Mouse (Mus musculus): ENCODE measurements around the gene Dap. TPM values are rescaled to one million over a fixed set of nuclear protein-coding genes. Genes with fewer than 3 reads are reported as not detected.

Dap gene
- polyA plus RNA-seq, 1 experiment from 2014 or later: 35.2 TPM

GRCm38 (mm10) chr15:31272695-31273094 is 48.6 kb downstream of the Dap start:
- Histone ChIP-seq H3K4me3 (no peak overlapping the region), H3K4me1 (replicated peaks) (0 out of 2 replicates have a peak, but pooled peaks cover 6% of the 10 kb centered on the region), H3K4me2 (no peak overlapping the region), H3K27ac (no peak overlapping the region), H3K9me3 (no peaks in the 10 kb centered on the region), H3K9ac (no peak overlapping the region), H3K36me3 (no peaks in the 10 kb centered on the region), H3K27me3 (no peaks in the 10 kb centered on the region)
- whole genome bisulfite sequencing: 82% methylated on average over 7 of the region's 7 CpGs
- no peak for ATAC-seq (ENCODE audit: low FRiP score)

DNA sequence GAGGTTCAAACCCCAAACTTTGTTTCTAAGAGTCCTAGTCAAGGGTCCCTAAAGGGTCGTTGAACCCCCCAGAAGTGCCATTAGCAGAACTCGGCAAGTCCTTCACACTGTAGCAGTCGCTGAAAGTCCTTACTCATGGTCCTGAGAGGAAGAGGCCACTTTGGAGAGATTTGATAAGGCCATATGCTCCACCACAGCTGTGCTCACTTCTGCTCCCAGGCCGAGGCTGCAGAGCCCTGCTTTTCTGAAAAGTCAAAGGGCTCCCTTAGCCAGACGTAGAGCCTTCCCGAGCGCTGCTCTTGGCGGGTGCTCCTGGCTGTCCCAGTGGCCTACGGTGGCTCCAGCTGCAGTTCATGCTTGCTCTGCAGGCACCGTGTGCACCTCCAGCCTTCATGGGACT is 49.4 kb downstream of the Dap start:
- peaks cover 10% of the 10 kb centered on the region; the same call in 1 of the 2 replicates for H3K4me1 ChIP-seq (replicated peaks)
- H3K4me3 ChIP-seq: no peak overlapping the region
- H3K9ac ChIP-seq: no peak overlapping the region
- WGBS: 84% methylated on average over 10 of the region's 10 CpGs
- no peak overlapping the region for H3K4me2 ChIP-seq
- no peaks in the 10 kb centered on the region for H3K27me3 ChIP-seq
- H3K27ac ChIP-seq: no peak overlapping the region
- H3K36me3 ChIP-seq: no peaks in the 10 kb centered on the region
- no peaks in the 10 kb centered on the region for H3K9me3 ChIP-seq
- ATAC-seq (ENCODE audit: low FRiP score): no peak

DNA sequence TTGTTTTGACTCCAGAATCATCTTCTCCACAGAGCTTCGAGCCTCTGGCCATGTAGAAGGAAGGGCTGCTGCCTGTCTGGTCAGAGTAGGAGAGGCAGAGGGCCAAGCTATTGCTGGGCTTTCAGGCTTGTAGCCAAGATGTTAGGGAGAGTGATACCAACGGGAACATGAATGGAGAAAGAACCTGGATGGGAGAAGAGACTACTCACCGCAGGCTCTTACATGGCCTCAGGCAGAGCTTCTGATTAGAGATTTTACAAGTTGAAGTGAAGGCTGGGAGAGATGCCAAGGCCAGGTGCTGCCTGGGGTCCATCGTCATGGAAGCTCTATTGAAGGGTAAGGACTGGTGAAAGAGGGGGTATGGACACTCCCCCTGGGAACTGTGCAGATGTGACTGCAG is 54.0 kb downstream of the Dap start:
- no peak overlapping the region for H3K9ac ChIP-seq
- no peaks in the 10 kb centered on the region for H3K36me3 ChIP-seq
- H3K4me3 ChIP-seq: no peak overlapping the region
- no peaks in the 10 kb centered on the region for H3K9me3 ChIP-seq
- ATAC-seq (ENCODE audit: low FRiP score): no peak
- H3K4me1 ChIP-seq (replicated peaks): peaks cover 24% of the 10 kb centered on the region
- H3K27me3 ChIP-seq: no peaks in the 10 kb centered on the region
- no peak overlapping the region for H3K27ac ChIP-seq
- H3K4me2 ChIP-seq: no peak overlapping the region
- 71% methylated on average over 4 of the region's 4 CpGs for WGBS

- Histone ChIP-seq H3K27me3 (no peaks in the 10 kb centered on the region), H3K4me3 (no peak overlapping the region), H3K4me2 (no peak overlapping the region), H3K27ac (no peak overlapping the region), H3K9me3 (no peaks in the 10 kb centered on the region), H3K36me3 (no peaks in the 10 kb centered on the region), H3K9ac (no peak overlapping the region), H3K4me1 (replicated peaks) (peaks cover 24% of the 10 kb centered on the region)
- 70% methylated on average over 2 of the region's 2 CpGs for WGBS
- ATAC-seq (ENCODE audit: low FRiP score): no peak
Observed at GRCm38 (mm10) chr15:31279120-31279519, 55.0 kb downstream of the Dap start.

GRCm38 (mm10) chr15:31279577-31280004 is 55.5 kb downstream of the Dap start:
- H3K4me1 ChIP-seq (replicated peaks): peaks cover 24% of the 10 kb centered on the region
- no peak for ATAC-seq (ENCODE audit: low FRiP score)

GRCm38 (mm10) chr15:31280059-31280458 is 55.9 kb downstream of the Dap start:
- Histone ChIP-seq H3K9me3 (no peaks in the 10 kb centered on the region), H3K9ac (no peak overlapping the region), H3K27me3 (no peaks in the 10 kb centered on the region), H3K4me3 (no peak overlapping the region), H3K27ac (no peak overlapping the region), H3K4me2 (no peak overlapping the region), H3K36me3 (no peaks in the 10 kb centered on the region), H3K4me1 (replicated peaks) (peaks cover 24% of the 10 kb centered on the region)
- ATAC-seq (ENCODE audit: low FRiP score): no peak
- 73% methylated on average over 5 of the region's 5 CpGs for WGBS

More at GRCm38 (mm10) chr15:31279577-31280004, 55.5 kb downstream of the Dap start:
- H3K36me3 ChIP-seq: no peaks in the 10 kb centered on the region
- no peaks in the 10 kb centered on the region for H3K27me3 ChIP-seq
- no peaks in the 10 kb centered on the region for H3K9me3 ChIP-seq
- H3K4me3 ChIP-seq: no peak overlapping the region
- no peak overlapping the region for H3K4me2 ChIP-seq
- H3K9ac ChIP-seq: no peak overlapping the region
- no peak overlapping the region for H3K27ac ChIP-seq
- 73% methylated on average over 6 of the region's 6 CpGs for WGBS

GRCm38 (mm10) chr15:31280683-31281082 is 56.6 kb downstream of the Dap start:
- 75% methylated on average over 2 of the region's 2 CpGs for WGBS
- H3K4me2 ChIP-seq: no peak overlapping the region

GRCm38 (mm10) chr15:31281830-31282229 is 57.7 kb downstream of the Dap start:
- peak overlapping the region; percentile 23; the same call in 1 of the 2 replicates for H3K27ac ChIP-seq

More at GRCm38 (mm10) chr15:31280683-31281082, 56.6 kb downstream of the Dap start:
- H3K9me3 ChIP-seq: no peaks in the 10 kb centered on the region
- H3K4me1 ChIP-seq (replicated peaks): peaks cover 24% of the 10 kb centered on the region
- H3K9ac ChIP-seq: no peak overlapping the region
- no peak overlapping the region for H3K27ac ChIP-seq
- ATAC-seq (ENCODE audit: low FRiP score): no peak
- H3K4me3 ChIP-seq: no peak overlapping the region
- no peaks in the 10 kb centered on the region for H3K36me3 ChIP-seq
- H3K27me3 ChIP-seq: no peaks in the 10 kb centered on the region

GRCm38 (mm10) chr15:31282353-31282752 is 58.2 kb downstream of the Dap start:
- 79% methylated on average over 3 of the region's 3 CpGs for WGBS
- Histone ChIP-seq H3K36me3 (no peaks in the 10 kb centered on the region), H3K27me3 (no peaks in the 10 kb centered on the region), H3K4me1 (replicated peaks) (peaks cover 24% of the 10 kb centered on the region), H3K9me3 (no peaks in the 10 kb centered on the region), H3K9ac (no peak overlapping the region), H3K4me2 (no peak overlapping the region), H3K4me3 (no peak overlapping the region), H3K27ac (no peak overlapping the region)
- ATAC-seq (ENCODE audit: low FRiP score): no peak

More at GRCm38 (mm10) chr15:31281830-31282229, 57.7 kb downstream of the Dap start:
- H3K36me3 ChIP-seq: no peaks in the 10 kb centered on the region
- peaks cover 24% of the 10 kb centered on the region for H3K4me1 ChIP-seq (replicated peaks)
- H3K4me2 ChIP-seq: no peak overlapping the region
- no peak for ATAC-seq (ENCODE audit: low FRiP score)
- no peak overlapping the region for H3K4me3 ChIP-seq
- no peak overlapping the region for H3K9ac ChIP-seq
- H3K9me3 ChIP-seq: no peaks in the 10 kb centered on the region
- no peaks in the 10 kb centered on the region for H3K27me3 ChIP-seq
- WGBS: 58% methylated on average over 13 of the region's 13 CpGs

GRCm38 (mm10) chr15:31284142-31284541 is 60.0 kb downstream of the Dap start:
- Histone ChIP-seq H3K9me3 (no peaks in the 10 kb centered on the region), H3K4me2 (no peak overlapping the region), H3K9ac (no peak overlapping the region), H3K4me1 (replicated peaks) (peaks cover 17% of the 10 kb centered on the region), H3K36me3 (no peaks in the 10 kb centered on the region), H3K27me3 (no peaks in the 10 kb centered on the region), H3K4me3 (no peak overlapping the region), H3K27ac (no peak overlapping the region)
- no peak for ATAC-seq (ENCODE audit: low FRiP score)
- WGBS: 69% methylated on average over 5 of the region's 5 CpGs

DNA sequence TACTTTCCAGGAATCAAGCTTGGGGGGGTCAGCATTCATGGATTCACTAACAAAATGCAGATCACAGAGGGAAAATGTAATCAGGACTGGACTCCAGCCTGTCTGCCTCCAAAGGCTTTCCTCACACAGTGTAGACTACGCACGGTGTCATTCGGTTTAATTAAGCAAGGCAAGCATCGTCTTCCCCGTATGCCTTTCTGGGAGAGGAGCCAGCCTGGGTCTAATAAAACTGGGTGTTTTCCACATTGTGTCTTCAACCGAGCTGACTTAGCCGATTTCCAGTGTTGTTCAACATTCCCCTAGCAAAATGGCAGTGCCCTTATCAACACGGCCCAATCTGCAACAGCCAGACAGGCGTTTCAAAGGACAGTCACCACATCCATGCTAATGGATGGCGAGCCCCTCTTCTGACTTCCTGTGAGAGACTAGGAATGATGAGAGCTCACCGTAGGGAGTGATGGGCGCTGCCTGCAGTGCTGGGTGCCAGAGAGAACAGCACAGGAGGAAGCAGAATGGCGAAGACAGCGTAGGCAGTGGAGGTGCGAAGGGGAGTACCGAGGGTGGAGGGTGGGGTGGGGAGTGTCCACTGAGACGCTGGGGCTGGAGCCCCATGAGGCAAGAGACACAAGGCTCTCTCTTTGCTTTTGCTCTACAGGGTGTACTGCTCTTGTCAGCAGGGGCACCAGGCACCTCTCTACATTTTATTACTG is 61.0 kb downstream of the Dap start:
- ATAC-seq (ENCODE audit: low FRiP score): no peak
- 79% methylated on average over 17 of the region's 17 CpGs for WGBS
- Histone ChIP-seq H3K27me3 (no peaks in the 10 kb centered on the region), H3K9me3 (no peaks in the 10 kb centered on the region), H3K4me3 (no peak overlapping the region), H3K36me3 (no peaks in the 10 kb centered on the region), H3K4me1 (replicated peaks) (peaks cover 10% of the 10 kb centered on the region), H3K4me2 (no peak overlapping the region), H3K9ac (no peak overlapping the region), H3K27ac (no peak overlapping the region)

DNA sequence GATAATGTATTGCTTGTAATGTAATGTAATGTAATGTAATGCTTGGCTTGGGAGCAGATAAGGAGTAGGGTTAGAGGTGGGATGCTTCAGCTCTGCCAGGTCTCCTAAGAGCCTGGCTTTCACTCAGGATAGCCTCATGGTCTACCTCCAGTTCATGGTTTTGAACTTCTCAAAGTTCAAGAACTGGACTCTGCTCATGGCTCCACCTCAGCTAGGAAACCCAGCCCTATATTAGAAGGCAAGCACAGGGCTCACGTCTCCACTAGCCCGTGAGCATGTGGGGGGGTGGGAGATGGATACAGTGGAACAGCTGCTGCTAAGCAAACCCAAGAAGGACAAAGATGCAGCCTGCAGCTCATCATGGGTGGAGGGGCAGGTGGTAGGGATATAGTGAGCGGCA is 61.6 kb downstream of the Dap start:
- Histone ChIP-seq H3K36me3 (no peaks in the 10 kb centered on the region), H3K4me2 (no peak overlapping the region), H3K27me3 (no peaks in the 10 kb centered on the region), H3K9me3 (no peaks in the 10 kb centered on the region), H3K4me1 (replicated peaks) (peaks cover 10% of the 10 kb centered on the region), H3K4me3 (no peak overlapping the region), H3K9ac (no peak overlapping the region), H3K27ac (no peak overlapping the region)
- 83% methylated on average over 3 of the region's 3 CpGs for whole genome bisulfite sequencing
- no peak for ATAC-seq (ENCODE audit: low FRiP score)

- Histone ChIP-seq H3K27ac (no peak overlapping the region), H3K4me1 (replicated peaks) (peaks cover 9% of the 10 kb centered on the region), H3K9me3 (no peaks in the 10 kb centered on the region), H3K4me2 (no peak overlapping the region), H3K36me3 (no peaks in the 10 kb centered on the region), H3K9ac (no peak overlapping the region), H3K27me3 (peaks cover 34% of the 10 kb centered on the region), H3K4me3 (no peak overlapping the region)
- no peak for ATAC-seq (ENCODE audit: low FRiP score)
- 38% methylated on average over 3 of the region's 3 CpGs for WGBS
Observed at GRCm38 (mm10) chr15:31292627-31293026, 68.5 kb downstream of the Dap start.
